Mouse (Mus musculus) testis, adult 2 months (tissue): ENCODE measurements at regions not wholly inside any gene's neighbourhood (a gene's known extent, or its start where the extent isn't known, plus 50 kb on each side); places are given as distances from the start of the nearest gene placed in this dataset.

Source experiments
- CTCF ChIP-seq: fragments of 200-500 bp; IDR thresholded peaks from 2 replicates; pipeline ENCODE4 v1.5.1; 2012; ENCODE audit warnings: low read depth, mild to moderate bottlenecking, inconsistent platforms, low read length, moderate library complexity; ENCODE audit not compliant: control insufficient read depth, insufficient read depth, insufficient replicate concordance
- POLR2A ChIP-seq: fragments of 200-500 bp; IDR thresholded peaks from 2 replicates; pipeline ENCODE4 v1.6.1; 2012; ENCODE audit warnings: low read depth, mild to moderate bottlenecking, inconsistent platforms, low read length, moderate library complexity; ENCODE audit not compliant: control insufficient read depth

GRCm38 (mm10) chr9:118204456-118204855 lies 54.5 kb upstream of the Cmc1 start:
- TF ChIP-seq POLR2A (no peak), CTCF (no peak)
